Mouse (Mus musculus): ENCODE measurements around the gene St7. TPM values are rescaled to one million over a fixed set of nuclear protein-coding genes. Genes with fewer than 3 reads are reported as not detected.

The St7 gene
- 32.9 and 33.7 TPM in 2 replicates for polyA plus RNA-seq (2014; fragmentation: Nextera tagmentation; extraction: Ambion mirVana)

- no peaks in the 10 kb centered on the region for H3K36me3 ChIP-seq (ENCODE audit: control insufficient read depth, insufficient read depth, low read length)
- H3K27ac ChIP-seq (ENCODE audit: low read depth, low read length), result no peak within 1 kb of the TSS
- peak within 1 kb of the TSS; percentile 74 for H3K4me3 ChIP-seq (ENCODE audit: low read depth, low read length)
- 85% methylated on average over 7 of the region's 7 CpGs for WGBS
- H3K4me1 ChIP-seq (replicated peaks; ENCODE audit: control insufficient read depth, insufficient read depth, low read length), result 0 out of 2 replicates have a peak, but pooled peaks cover 2% of the 10 kb centered on the region
- peak within 1 kb of the TSS; percentile 83 for H3K4me2 ChIP-seq (ENCODE audit: low read depth, low read length, severe bottlenecking)
- no peaks in the 10 kb centered on the region for H3K27me3 ChIP-seq (ENCODE audit: control insufficient read depth, insufficient read depth, low read length)
- H3K9ac ChIP-seq (ENCODE audit: low read length), result peak within 1 kb of the TSS; percentile 92
- DNase-seq (ENCODE audit: low spot score) (no peak), ATAC-seq (replicated peaks; ENCODE audit: low FRiP score) (no peak)
- no peaks in the 10 kb centered on the region for H3K9me3 ChIP-seq (ENCODE audit: control insufficient read depth, low read length)
Measured at GRCm38 (mm10) chr6:17692647-17693046, at the start of gene St7. TSS of gene St7 (plus strand) at chr6:17692933.

- H3K9ac ChIP-seq (ENCODE audit: low read length), result no peak overlapping the region
- WGBS, result 87% methylated on average over 3 of the region's 3 CpGs
- DNase-seq (ENCODE audit: low spot score) (no peak), ATAC-seq (replicated peaks; ENCODE audit: low FRiP score) (no peak)
- H3K4me3 ChIP-seq (ENCODE audit: low read depth, low read length), result no peak overlapping the region
- no peaks in the 10 kb centered on the region for H3K4me1 ChIP-seq (replicated peaks; ENCODE audit: control insufficient read depth, insufficient read depth, low read length)
- no peaks in the 10 kb centered on the region for H3K9me3 ChIP-seq (ENCODE audit: control insufficient read depth, low read length)
- no peak overlapping the region for H3K4me2 ChIP-seq (ENCODE audit: low read depth, low read length, severe bottlenecking)
- H3K36me3 ChIP-seq (ENCODE audit: control insufficient read depth, insufficient read depth, low read length), result no peaks in the 10 kb centered on the region; the same call in 1 of the 2 replicates
- no peaks in the 10 kb centered on the region for H3K27me3 ChIP-seq (ENCODE audit: control insufficient read depth, insufficient read depth, low read length)
- no peak overlapping the region for H3K27ac ChIP-seq (ENCODE audit: low read depth, low read length)
Measured at GRCm38 (mm10) chr6:17646107-17646506, 46.6 kb upstream of the St7 start.

GRCm38 (mm10) chr6:17652132-17652531 is 40.6 kb upstream of the St7 start:
- peaks cover 3% of the 10 kb centered on the region; the same call in 1 of the 2 replicates for H3K36me3 ChIP-seq (ENCODE audit: control insufficient read depth, insufficient read depth, low read length)
- H3K4me1 ChIP-seq (replicated peaks; ENCODE audit: control insufficient read depth, insufficient read depth, low read length), result no peaks in the 10 kb centered on the region
- no peak for ATAC-seq (replicated peaks; ENCODE audit: low FRiP score)
- H3K27me3 ChIP-seq (ENCODE audit: control insufficient read depth, insufficient read depth, low read length), result no peaks in the 10 kb centered on the region
- no peaks in the 10 kb centered on the region for H3K9me3 ChIP-seq (ENCODE audit: control insufficient read depth, low read length)
- no peak overlapping the region for H3K9ac ChIP-seq (ENCODE audit: low read length)
- H3K27ac ChIP-seq (ENCODE audit: low read depth, low read length), result no peak overlapping the region
- H3K4me2 ChIP-seq (ENCODE audit: low read depth, low read length, severe bottlenecking), result no peak overlapping the region
- WGBS, result 88% methylated on average over 2 of the region's 2 CpGs
- H3K4me3 ChIP-seq (ENCODE audit: low read depth, low read length), result no peak overlapping the region
- no peak for DNase-seq (ENCODE audit: low spot score)

GRCm38 (mm10) chr6:17655080-17655479 is 37.7 kb upstream of the St7 start:
- no peak overlapping the region for H3K4me3 ChIP-seq (ENCODE audit: low read depth, low read length)
- no peak overlapping the region for H3K27ac ChIP-seq (ENCODE audit: low read depth, low read length)
- DNase-seq (ENCODE audit: low spot score) (no peak), ATAC-seq (replicated peaks; ENCODE audit: low FRiP score) (no peak)
- no peaks in the 10 kb centered on the region for H3K4me1 ChIP-seq (replicated peaks; ENCODE audit: control insufficient read depth, insufficient read depth, low read length)
- 92% methylated on average over 2 of the region's 2 CpGs for WGBS
- no peak overlapping the region for H3K9ac ChIP-seq (ENCODE audit: low read length)
- peaks cover 3% of the 10 kb centered on the region; the same call in 1 of the 2 replicates for H3K36me3 ChIP-seq (ENCODE audit: control insufficient read depth, insufficient read depth, low read length)
- H3K9me3 ChIP-seq (ENCODE audit: control insufficient read depth, low read length), result no peaks in the 10 kb centered on the region
- no peak overlapping the region for H3K4me2 ChIP-seq (ENCODE audit: low read depth, low read length, severe bottlenecking)
- no peaks in the 10 kb centered on the region for H3K27me3 ChIP-seq (ENCODE audit: control insufficient read depth, insufficient read depth, low read length)

- WGBS, result 84% methylated on average over 1 of the region's 1 CpGs
- Histone ChIP-seq H3K4me1 (replicated peaks; ENCODE audit: control insufficient read depth, insufficient read depth, low read length) (no peaks in the 10 kb centered on the region), H3K4me2 (ENCODE audit: low read depth, low read length, severe bottlenecking) (no peak overlapping the region), H3K36me3 (ENCODE audit: control insufficient read depth, insufficient read depth, low read length) (peaks cover 6% of the 10 kb centered on the region; the same call in 1 of the 2 replicates), H3K27me3 (ENCODE audit: control insufficient read depth, insufficient read depth, low read length) (no peaks in the 10 kb centered on the region), H3K4me3 (ENCODE audit: low read depth, low read length) (no peak overlapping the region), H3K27ac (ENCODE audit: low read depth, low read length) (no peak overlapping the region), H3K9me3 (ENCODE audit: control insufficient read depth, low read length) (no peaks in the 10 kb centered on the region), H3K9ac (ENCODE audit: low read length) (no peak overlapping the region)
- DNase-seq (ENCODE audit: low spot score), result no peak
- ATAC-seq (replicated peaks; ENCODE audit: low FRiP score), result no peak
Measured at GRCm38 (mm10) chr6:17657308-17657707, 35.4 kb upstream of the St7 start.

- no peak overlapping the region for H3K9ac ChIP-seq (ENCODE audit: low read length)
- H3K9me3 ChIP-seq (ENCODE audit: control insufficient read depth, low read length), result no peaks in the 10 kb centered on the region
- H3K27ac ChIP-seq (ENCODE audit: low read depth, low read length), result no peak overlapping the region
- H3K4me1 ChIP-seq (replicated peaks; ENCODE audit: control insufficient read depth, insufficient read depth, low read length), result no peaks in the 10 kb centered on the region
- peaks cover 2% of the 10 kb centered on the region; the same call in 1 of the 2 replicates for H3K36me3 ChIP-seq (ENCODE audit: control insufficient read depth, insufficient read depth, low read length)
- ATAC-seq (replicated peaks; ENCODE audit: low FRiP score) (no peak), DNase-seq (ENCODE audit: low spot score) (no peak)
- H3K4me3 ChIP-seq (ENCODE audit: low read depth, low read length), result no peak overlapping the region
- WGBS, result 95% methylated on average over 7 of the region's 7 CpGs
- no peak overlapping the region for H3K4me2 ChIP-seq (ENCODE audit: low read depth, low read length, severe bottlenecking)
- H3K27me3 ChIP-seq (ENCODE audit: control insufficient read depth, insufficient read depth, low read length), result no peaks in the 10 kb centered on the region
Measured at GRCm38 (mm10) chr6:17665348-17665747, 27.4 kb upstream of the St7 start.

GRCm38 (mm10) chr6:17666024-17666423 is 26.7 kb upstream of the St7 start:
- Histone ChIP-seq H3K27me3 (ENCODE audit: control insufficient read depth, insufficient read depth, low read length) (no peaks in the 10 kb centered on the region), H3K4me2 (ENCODE audit: low read depth, low read length, severe bottlenecking) (no peak overlapping the region), H3K9me3 (ENCODE audit: control insufficient read depth, low read length) (no peaks in the 10 kb centered on the region), H3K4me3 (ENCODE audit: low read depth, low read length) (no peak overlapping the region), H3K9ac (ENCODE audit: low read length) (no peak overlapping the region), H3K27ac (ENCODE audit: low read depth, low read length) (no peak overlapping the region), H3K36me3 (ENCODE audit: control insufficient read depth, insufficient read depth, low read length) (peaks cover 2% of the 10 kb centered on the region; the same call in 1 of the 2 replicates), H3K4me1 (replicated peaks; ENCODE audit: control insufficient read depth, insufficient read depth, low read length) (no peaks in the 10 kb centered on the region)
- DNase-seq (ENCODE audit: low spot score), result no peak
- ATAC-seq (replicated peaks; ENCODE audit: low FRiP score), result no peak

GRCm38 (mm10) chr6:17667813-17668212 is 24.9 kb upstream of the St7 start:
- no peak overlapping the region for H3K9ac ChIP-seq (ENCODE audit: low read length)
- H3K36me3 ChIP-seq (ENCODE audit: control insufficient read depth, insufficient read depth, low read length), result no peaks in the 10 kb centered on the region; the same call in 1 of the 2 replicates
- DNase-seq (ENCODE audit: low spot score) (no peak), ATAC-seq (replicated peaks; ENCODE audit: low FRiP score) (no peak)
- H3K4me2 ChIP-seq (ENCODE audit: low read depth, low read length, severe bottlenecking), result no peak overlapping the region
- H3K27ac ChIP-seq (ENCODE audit: low read depth, low read length), result no peak overlapping the region
- H3K9me3 ChIP-seq (ENCODE audit: control insufficient read depth, low read length), result no peaks in the 10 kb centered on the region
- H3K27me3 ChIP-seq (ENCODE audit: control insufficient read depth, insufficient read depth, low read length), result no peaks in the 10 kb centered on the region
- H3K4me1 ChIP-seq (replicated peaks; ENCODE audit: control insufficient read depth, insufficient read depth, low read length), result no peaks in the 10 kb centered on the region
- 91% methylated on average over 3 of the region's 3 CpGs for WGBS
- no peak overlapping the region for H3K4me3 ChIP-seq (ENCODE audit: low read depth, low read length)

GRCm38 (mm10) chr6:17668334-17668733 is 24.4 kb upstream of the St7 start:
- Histone ChIP-seq H3K36me3 (ENCODE audit: control insufficient read depth, insufficient read depth, low read length) (no peaks in the 10 kb centered on the region; the same call in 1 of the 2 replicates), H3K9me3 (ENCODE audit: control insufficient read depth, low read length) (no peaks in the 10 kb centered on the region), H3K27ac (ENCODE audit: low read depth, low read length) (no peak overlapping the region), H3K9ac (ENCODE audit: low read length) (no peak overlapping the region), H3K4me1 (replicated peaks; ENCODE audit: control insufficient read depth, insufficient read depth, low read length) (no peaks in the 10 kb centered on the region), H3K27me3 (ENCODE audit: control insufficient read depth, insufficient read depth, low read length) (no peaks in the 10 kb centered on the region), H3K4me3 (ENCODE audit: low read depth, low read length) (no peak overlapping the region), H3K4me2 (ENCODE audit: low read depth, low read length, severe bottlenecking) (no peak overlapping the region)
- ATAC-seq (replicated peaks; ENCODE audit: low FRiP score) (no peak), DNase-seq (ENCODE audit: low spot score) (no peak)
- WGBS, result 95% methylated on average over 12 of the region's 12 CpGs
